Mouse (Mus musculus): Measurements from ENCODE around the gene Prkcd. TPM values are rescaled to one million over a fixed set of nuclear protein-coding genes. Genes with fewer than 3 reads are reported as not detected.
A peak's percentile ranks its signal among the peaks of the same experiment; 100 is the strongest.

Gene Prkcd
- polyA plus RNA-seq, 1 experiment = 23.6 TPM

DNA sequence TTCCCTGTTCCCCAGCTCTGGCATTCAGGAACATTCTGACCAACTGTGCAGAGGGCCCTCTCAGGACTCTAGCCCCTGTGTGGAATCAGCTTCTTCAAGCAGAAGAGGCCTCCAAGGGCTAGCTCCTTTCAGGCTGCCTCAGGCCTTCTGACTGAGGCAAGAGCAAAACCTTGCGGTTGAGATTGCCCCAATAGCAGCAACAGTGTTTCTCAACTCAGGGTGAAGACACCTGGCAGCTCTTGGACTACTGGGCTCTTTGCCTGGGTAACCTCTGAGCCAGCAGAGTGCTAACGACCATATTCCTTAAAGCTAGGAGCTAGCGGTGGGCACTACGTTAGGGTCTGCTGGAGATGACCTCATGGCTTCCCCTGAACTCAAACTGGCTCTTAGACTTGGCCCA is 72.8 kb downstream of the Prkcd start:
- no peak for TF ChIP-seq CEBPB (IDR thresholded peaks at IDR 0.05; ENCODE audit: insufficient read depth, poor library complexity, severe bottlenecking)
- Histone ChIP-seq H3K36me3 (ENCODE audit: control insufficient read depth, insufficient read depth) (no peaks in the 10 kb centered on the region), H3K27me3 (ENCODE audit: control insufficient read depth, insufficient read depth, insufficient read length) (no peaks in the 10 kb centered on the region), H3K4me2 (ENCODE audit: low read depth) (no peak overlapping the region), H3K4me3 (no peak overlapping the region), H3ac (ENCODE audit: control insufficient read depth, insufficient read length) (no peak overlapping the region), H3K79me2 (ENCODE audit: control insufficient read depth, insufficient read depth) (peaks cover 78% of the 10 kb centered on the region)

DNA sequence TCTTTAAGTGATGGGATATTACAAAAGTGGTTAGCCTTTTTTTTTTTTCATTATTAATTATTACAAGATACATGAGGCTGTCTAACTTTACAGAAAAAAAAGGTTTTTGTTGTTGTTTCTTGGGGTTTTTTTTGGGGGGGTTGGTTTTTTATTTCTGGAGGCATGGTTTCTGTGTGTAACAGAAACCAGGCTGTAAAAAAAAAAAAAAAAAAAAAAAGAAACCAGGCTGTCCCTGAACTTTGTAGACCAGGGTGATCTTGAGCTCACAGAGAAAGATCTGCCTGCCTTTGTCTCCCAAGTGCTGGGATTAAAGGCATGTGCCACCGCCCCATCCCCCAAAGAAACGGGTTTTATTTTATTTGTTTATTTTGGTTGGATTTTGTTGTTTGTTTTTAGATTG is 74.0 kb downstream of the Prkcd start:
- peak overlapping the region; percentile 64 for H3K4me2 ChIP-seq (ENCODE audit: low read depth)
- TF ChIP-seq USF1 (IDR thresholded peaks at IDR 0.05; ENCODE audit: low read depth) (no peak), CEBPB (IDR thresholded peaks at IDR 0.05; ENCODE audit: insufficient read depth, poor library complexity, severe bottlenecking) (no peak), MYOD1 (IDR thresholded peaks at IDR 0.05; ENCODE audit: control insufficient read depth in 1 of 3, insufficient read length in 2 of 3, low read depth in 2 of 3) (no peak), MAX (IDR thresholded peaks at IDR 0.05; ENCODE audit: low read depth) (no peak), TCF3 (IDR thresholded peaks at IDR 0.05; ENCODE audit: insufficient read length, low read depth) (no peak), POLR2AphosphoS2 (IDR thresholded peaks at IDR 0.05; ENCODE audit: insufficient read length, low read depth) (no peak), REST (IDR thresholded peaks at IDR 0.05; ENCODE audit: insufficient read depth, insufficient read length) (no peak), TCF12 (IDR thresholded peaks at IDR 0.05; ENCODE audit: insufficient read depth, poor library complexity, severe bottlenecking) (no peak), MYOG (IDR thresholded peaks at IDR 0.05; ENCODE audit: control insufficient read depth in 1 of 3, insufficient read depth in 1 of 3, insufficient read length in 2 of 3, low read depth in 2 of 3) (no peak), SRF (IDR thresholded peaks at IDR 0.05; ENCODE audit: control insufficient read depth, insufficient read length, low read depth) (no peak), POLR2A (IDR thresholded peaks at IDR 0.05; ENCODE audit: insufficient read length, low read depth) (no peak), E2F4 (IDR thresholded peaks at IDR 0.05; ENCODE audit: insufficient read depth) (no peak)
- H3K79me2 ChIP-seq (ENCODE audit: control insufficient read depth, insufficient read depth) = peaks cover 78% of the 10 kb centered on the region
- H3K4me3 ChIP-seq = no peak overlapping the region
- no peaks in the 10 kb centered on the region for H3K27me3 ChIP-seq (ENCODE audit: control insufficient read depth, insufficient read depth, insufficient read length)
- no peak overlapping the region for H3ac ChIP-seq (ENCODE audit: control insufficient read depth, insufficient read length)
- no peaks in the 10 kb centered on the region for H3K36me3 ChIP-seq (ENCODE audit: control insufficient read depth, insufficient read depth)

DNA sequence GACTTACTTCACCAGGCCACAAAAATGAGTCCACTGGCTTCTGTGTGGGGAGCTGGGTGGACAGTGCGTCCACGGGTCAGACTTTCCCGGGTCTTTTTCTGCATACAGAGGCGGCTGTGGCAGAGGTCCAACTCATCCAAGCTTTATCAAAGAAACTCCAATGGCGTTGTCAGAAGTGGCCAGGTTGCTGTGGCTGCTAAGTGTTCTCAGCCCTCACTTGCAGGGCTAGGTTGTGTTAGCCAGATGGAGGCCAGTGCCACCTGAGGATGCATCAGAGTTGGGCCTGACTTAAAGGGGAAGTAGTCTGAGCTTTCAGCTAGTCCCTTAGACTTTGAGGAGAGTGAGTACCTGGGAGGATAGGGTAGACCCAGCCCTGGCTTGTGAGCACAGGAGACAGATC is 74.5 kb downstream of the Prkcd start:
- H3K36me3 ChIP-seq (ENCODE audit: control insufficient read depth, insufficient read depth) = no peaks in the 10 kb centered on the region
- no peaks in the 10 kb centered on the region for H3K27me3 ChIP-seq (ENCODE audit: control insufficient read depth, insufficient read depth, insufficient read length)
- no peak for TF ChIP-seq REST (IDR thresholded peaks at IDR 0.05; ENCODE audit: insufficient read depth, insufficient read length)
- TF ChIP-seq CEBPB (IDR thresholded peaks at IDR 0.05; ENCODE audit: insufficient read depth, poor library complexity, severe bottlenecking) = no peak
- no peak for TF ChIP-seq TCF3 (IDR thresholded peaks at IDR 0.05; ENCODE audit: insufficient read length, low read depth)
- H3K4me3 ChIP-seq = no peak overlapping the region
- no peak overlapping the region for H3ac ChIP-seq (ENCODE audit: control insufficient read depth, insufficient read length)
- peak overlapping the region; percentile 64 for H3K4me2 ChIP-seq (ENCODE audit: low read depth)
- H3K79me2 ChIP-seq (ENCODE audit: control insufficient read depth, insufficient read depth) = peaks cover 73% of the 10 kb centered on the region

DNA sequence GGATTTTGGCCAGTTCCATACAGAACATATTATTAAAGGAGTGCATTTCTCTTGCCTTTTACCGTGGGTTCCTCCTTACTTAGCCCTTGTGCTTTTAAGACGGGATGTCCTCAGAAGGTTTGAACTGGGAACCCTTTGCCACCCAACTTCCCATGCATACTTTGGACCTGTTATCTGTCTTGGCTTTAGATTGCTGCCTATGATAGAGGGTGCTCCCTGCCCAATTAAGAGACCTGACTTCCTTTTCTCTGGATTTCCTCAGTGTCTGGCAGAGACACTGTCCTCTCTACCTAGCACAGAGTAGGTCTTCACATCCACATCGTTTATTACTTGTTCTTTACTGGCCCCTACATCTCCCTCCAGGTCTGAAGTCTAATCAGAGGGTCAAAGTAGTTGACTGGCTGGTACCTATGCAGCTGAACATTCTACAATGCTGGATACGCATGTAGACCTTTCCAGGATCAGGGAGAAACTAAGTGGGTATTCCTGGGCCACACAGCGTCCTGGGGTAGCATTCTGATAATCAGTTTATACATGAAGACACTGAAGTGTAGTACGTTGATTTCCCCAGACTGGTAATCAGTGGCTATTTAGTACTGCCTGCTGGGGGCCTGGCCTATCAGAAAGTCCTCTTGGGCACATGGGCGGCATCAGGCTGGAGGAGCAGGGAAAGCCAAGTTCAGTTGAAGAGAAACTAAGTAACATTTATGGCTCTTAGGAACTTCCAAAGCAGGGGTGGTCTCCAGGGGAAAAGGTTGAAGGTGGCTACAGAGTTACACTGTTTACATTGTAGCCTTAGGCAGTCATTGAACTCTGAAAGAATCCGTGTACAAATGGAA is 75.6 kb downstream of the Prkcd start:
- H3K4me3 ChIP-seq = peak overlapping the region; percentile 81
- H3K27me3 ChIP-seq (ENCODE audit: control insufficient read depth, insufficient read depth, insufficient read length) = no peaks in the 10 kb centered on the region
- no peak overlapping the region for H3ac ChIP-seq (ENCODE audit: control insufficient read depth, insufficient read length)
- H3K79me2 ChIP-seq (ENCODE audit: control insufficient read depth, insufficient read depth) = peaks cover 62% of the 10 kb centered on the region
- no peaks in the 10 kb centered on the region for H3K36me3 ChIP-seq (ENCODE audit: control insufficient read depth, insufficient read depth)
- TF ChIP-seq CEBPB (IDR thresholded peaks at IDR 0.05; ENCODE audit: insufficient read depth, poor library complexity, severe bottlenecking) (no peak), POLR2AphosphoS2 (IDR thresholded peaks at IDR 0.05; ENCODE audit: insufficient read length, low read depth) (no peak), USF1 (IDR thresholded peaks at IDR 0.05; ENCODE audit: low read depth) (no peak), E2F4 (IDR thresholded peaks at IDR 0.05; ENCODE audit: insufficient read depth) (no peak), TCF12 (IDR thresholded peaks at IDR 0.05; ENCODE audit: insufficient read depth, poor library complexity, severe bottlenecking) (no peak), POLR2A (IDR thresholded peaks at IDR 0.05; ENCODE audit: insufficient read length, low read depth) (no peak), MYOD1 (IDR thresholded peaks at IDR 0.05; ENCODE audit: control insufficient read depth in 1 of 3, insufficient read length in 2 of 3, low read depth in 2 of 3) (no peak), SRF (IDR thresholded peaks at IDR 0.05; ENCODE audit: control insufficient read depth, insufficient read length, low read depth) (no peak), TCF3 (IDR thresholded peaks at IDR 0.05; ENCODE audit: insufficient read length, low read depth) (no peak), MYOG (IDR thresholded peaks at IDR 0.05; ENCODE audit: control insufficient read depth in 1 of 3, insufficient read depth in 1 of 3, insufficient read length in 2 of 3, low read depth in 2 of 3) (no peak), REST (IDR thresholded peaks at IDR 0.05; ENCODE audit: insufficient read depth, insufficient read length) (no peak), MAX (IDR thresholded peaks at IDR 0.05; ENCODE audit: low read depth) (no peak)
- peak overlapping the region; percentile 64 for H3K4me2 ChIP-seq (ENCODE audit: low read depth)

DNA sequence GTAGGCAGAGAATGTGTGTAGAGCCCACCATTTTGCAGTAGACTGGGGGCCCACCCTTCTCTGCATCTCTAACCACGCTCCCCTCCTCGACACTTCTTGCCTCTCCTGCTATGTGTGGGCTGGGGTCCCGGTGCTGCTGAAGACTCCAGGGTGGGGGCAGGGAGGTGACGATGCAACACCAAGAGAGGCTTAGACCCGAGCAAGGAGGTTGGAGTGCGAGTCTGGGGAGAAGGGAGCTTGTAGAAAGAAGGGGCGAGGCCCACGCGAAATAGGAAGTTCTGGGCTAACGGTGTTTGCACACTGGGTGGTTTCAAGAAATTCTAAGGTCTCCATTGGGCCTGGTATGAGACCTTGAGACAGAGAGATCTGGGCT is 76.2 kb downstream of the Prkcd start:
- H3K79me2 ChIP-seq (ENCODE audit: control insufficient read depth, insufficient read depth) = peaks cover 55% of the 10 kb centered on the region
- H3K27me3 ChIP-seq (ENCODE audit: control insufficient read depth, insufficient read depth, insufficient read length) = no peaks in the 10 kb centered on the region
- no peaks in the 10 kb centered on the region for H3K36me3 ChIP-seq (ENCODE audit: control insufficient read depth, insufficient read depth)
- TF ChIP-seq MYOG (IDR thresholded peaks at IDR 0.05; ENCODE audit: control insufficient read depth in 1 of 3, insufficient read depth in 1 of 3, insufficient read length in 2 of 3, low read depth in 2 of 3) = no peak
- H3K4me3 ChIP-seq = peak overlapping the region; percentile 81
- H3K4me2 ChIP-seq (ENCODE audit: low read depth) = peak overlapping the region; percentile 64
- peak overlapping the region; percentile 48 for H3ac ChIP-seq (ENCODE audit: control insufficient read depth, insufficient read length)

Data from myocyte (in vitro differentiated cells).